In genomic region chr14:45781850-45782249, GRCm38 (mm10) we compare ENCODE assay signal across 16 mouse cellular contexts.
"Had no signal": no experiment of that assay in that cellular context is flagged by ENCODE, and none has a peak within 500 bp of the region (broad histone marks: within the 10 kb centered on the region; RNA-seq: fewer than 3 reads in every experiment).

No protein-coding gene starts in this region.

- H3K4me1 ChIP-seq: neural tube, embryonic 13.5 days; neural tube, embryonic 15.5 days; stomach, embryonic 15.5 days had no signal

- H3K9me3 ChIP-seq: neural tube, embryonic 13.5 days; neural tube, embryonic 15.5 days; stomach, embryonic 15.5 days had no signal

- H3K36me3 ChIP-seq: neural tube, embryonic 13.5 days; neural tube, embryonic 15.5 days; stomach, embryonic 15.5 days had no signal

- H3K27ac ChIP-seq: neural tube, embryonic 13.5 days; neural tube, embryonic 15.5 days; stomach, embryonic 15.5 days; stomach, postnatal 0 days had no signal

- H3K4me3 ChIP-seq: neural tube, embryonic 13.5 days; neural tube, embryonic 15.5 days; stomach, embryonic 15.5 days had no signal

- DNase-seq: retina, postnatal 1 day; right cerebral cortex, adult 18-20 months; right cerebral cortex, postnatal 14 days; right cerebral cortex, postnatal 25 days; right cerebral cortex, postnatal 4 days; spleen, adult 18-20 months; thymus, adult 18-20 months; thymus, adult 2 months; thymus, postnatal 14 days; thymus, postnatal 25 days; thymus, postnatal 36 days; thymus, postnatal 4 days had no signal

- H3K27me3 ChIP-seq: neural tube, embryonic 13.5 days; neural tube, embryonic 15.5 days; stomach, embryonic 15.5 days had no signal

- H3K4me2 ChIP-seq: neural tube, embryonic 13.5 days; neural tube, embryonic 15.5 days; stomach, embryonic 15.5 days had no signal

- H3K9ac ChIP-seq: neural tube, embryonic 13.5 days; neural tube, embryonic 15.5 days; stomach, embryonic 15.5 days had no signal
